Mouse (Mus musculus) gastrocnemius, postnatal 10 days (tissue): ENCODE measurements around the gene Magea5. TPM values are rescaled to one million over a fixed set of nuclear protein-coding genes. Genes with fewer than 3 reads are reported as not detected.
"Not testable (repeated sequence)": the region's sequence is repeated elsewhere in the genome, so short reads cannot be mapped to it uniquely, and the experiment has no call there.

Source experiments
- DNase-seq: peaks from one replicate; pipeline ENCODE4 v3.0.0; 2021; ENCODE audit warnings: mixed read lengths
- long read RNA-seq, 2 experiments: library from polyadenylated mRNA; stranded (forward); transcript quantifications; one replicate each; pipeline ENCODE4 v2.0.0; 2021
- total RNA-seq, 2 experiments: library from RNA; stranded (reverse); gene quantifications; 2 replicates each; pipeline ENCODE4 v1.2.3; 2021

Magea5 gene
- total RNA-seq: not detected
- long read RNA-seq, experiment 1: 0 reads
- long read RNA-seq, experiment 2: 0 reads

DNA sequence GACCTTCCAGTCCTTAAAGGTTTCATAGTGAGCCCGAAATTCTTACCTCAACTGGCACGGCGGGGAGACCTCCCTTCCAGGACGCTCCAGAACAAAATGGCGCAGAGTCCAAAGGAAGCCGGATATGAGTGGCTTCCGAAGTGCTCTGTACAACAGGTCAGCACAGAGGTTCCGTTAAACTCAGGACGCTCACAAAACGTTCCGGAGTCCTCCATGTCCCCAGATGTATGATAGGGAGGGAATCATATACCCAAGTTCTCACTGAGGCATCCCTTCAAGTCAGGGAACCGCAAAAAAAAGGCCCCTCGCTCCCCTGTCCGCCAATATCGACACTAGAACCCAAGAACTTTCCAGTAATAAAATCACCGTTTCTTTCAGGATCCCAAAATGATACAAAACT lies at the start of gene Magea5:
Magea5 (minus strand) TSS at position 101 of the 400 bp plus-strand sequence.
- DNase-seq: not testable (repeated sequence)

DNA sequence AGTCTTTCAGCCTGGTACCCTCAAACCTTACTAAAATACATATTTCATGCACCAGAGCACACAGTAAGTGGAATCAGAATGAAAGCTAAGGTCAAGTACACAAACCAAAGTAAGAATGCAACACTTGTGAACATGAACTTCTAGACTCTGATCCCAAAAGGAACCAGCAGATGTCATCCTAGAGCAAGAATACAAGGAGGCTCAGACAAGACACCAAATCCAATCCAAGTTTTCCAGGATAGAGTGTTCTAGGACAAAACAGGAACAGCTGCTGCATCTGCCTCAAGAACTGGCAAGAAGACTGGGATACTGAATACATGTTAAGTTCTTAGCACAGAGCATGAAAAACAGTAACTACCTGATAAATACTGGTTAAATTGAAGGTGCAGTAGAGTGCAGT lies 35.1 kb upstream of the Magea5 start:
- DNase-seq: no peak

DNA sequence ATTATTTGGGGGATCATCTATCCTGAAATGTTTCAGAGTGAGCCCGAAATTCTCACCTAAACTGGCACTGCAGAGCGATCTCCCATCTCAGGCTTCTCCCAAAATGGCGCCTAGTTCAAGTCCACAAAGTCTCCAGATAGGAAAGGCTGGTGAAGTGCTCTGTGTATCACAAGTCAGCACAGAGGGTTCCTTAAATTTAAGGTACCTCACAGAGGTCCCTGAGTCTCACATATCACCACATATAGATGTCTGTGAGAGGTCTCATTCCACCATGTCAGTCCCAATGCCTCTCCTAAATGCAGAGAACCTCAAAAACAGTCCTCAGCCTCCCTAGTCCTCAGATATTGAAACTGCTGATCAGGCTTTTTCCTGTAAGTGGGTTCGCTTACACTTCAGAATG lies 30.6 kb upstream of the Magea5 start, which contains the start of gene Magea2:
Magea2 (minus strand) TSS at position 101 of the 400 bp plus-strand sequence.
- DNase-seq: not testable (repeated sequence)

DNA sequence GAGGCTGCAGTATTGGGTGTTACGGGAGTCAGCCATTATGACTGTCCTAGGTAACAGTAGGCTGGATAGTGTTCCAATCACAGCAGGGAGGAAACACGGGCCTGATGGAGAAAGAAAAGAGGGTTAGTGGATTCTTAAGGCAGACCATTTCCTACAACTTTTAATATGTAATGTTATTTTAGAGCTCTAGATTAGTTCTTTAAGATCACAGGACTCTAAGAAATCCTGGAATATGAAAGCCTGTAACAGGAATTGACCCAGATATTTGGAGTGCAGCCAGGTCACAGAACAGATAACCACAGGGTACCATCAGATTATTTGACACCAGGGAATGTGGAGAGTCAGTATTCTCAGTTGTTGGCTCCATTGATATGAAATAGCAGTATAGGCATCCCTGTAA lies 26.7 kb upstream of the Magea5 start, which contains the start of gene Magea1:
Magea1 (minus strand) TSS at position 101 of the 400 bp plus-strand sequence.
- DNase-seq: not testable (repeated sequence)

Other genes with a start within 250 kb of the Magea5 start
- not detected for gene Cldn34b1, start 172.9 kb downstream of the Magea5 start, total RNA-seq
- not detected for gene Magea6, start 127.2 kb downstream of the Magea5 start, total RNA-seq
- gene Magea3, start 113.6 kb downstream of the Magea5 start, total RNA-seq: not detected
- gene Magea8, start 67.3 kb downstream of the Magea5 start, total RNA-seq: not detected
- gene Magea1, start 26.6 kb upstream of the Magea5 start, total RNA-seq: not detected
- gene Magea2, start 30.5 kb upstream of the Magea5 start, total RNA-seq: not detected
- gene Cldn34b2, start 65.3 kb upstream of the Magea5 start, total RNA-seq: not detected
- gene Sat1, start 153.3 kb upstream of the Magea5 start, total RNA-seq: 10 to 100 TPM; 23.7 to 24.2 TPM
- gene Acot9, start 199.3 kb upstream of the Magea5 start, total RNA-seq: 10 to 100 TPM; 28.0 to 28.8 TPM